Mouse (Mus musculus): ENCODE measurements around the gene Klhl8. TPM values are rescaled to one million over a fixed set of nuclear protein-coding genes. Genes with fewer than 3 reads are reported as not detected.

Gene Klhl8
- total and polyA plus RNA-seq, 3 experiments, result 5.6 to 6.2 TPM; not detected in 1

- DNase-seq (ENCODE audit: low read depth, low spot score), result no peak
These were observed 19.5 kb upstream of the Klhl8 start for GRCm38 (mm10) chr5:103930511-103930910.

DNA sequence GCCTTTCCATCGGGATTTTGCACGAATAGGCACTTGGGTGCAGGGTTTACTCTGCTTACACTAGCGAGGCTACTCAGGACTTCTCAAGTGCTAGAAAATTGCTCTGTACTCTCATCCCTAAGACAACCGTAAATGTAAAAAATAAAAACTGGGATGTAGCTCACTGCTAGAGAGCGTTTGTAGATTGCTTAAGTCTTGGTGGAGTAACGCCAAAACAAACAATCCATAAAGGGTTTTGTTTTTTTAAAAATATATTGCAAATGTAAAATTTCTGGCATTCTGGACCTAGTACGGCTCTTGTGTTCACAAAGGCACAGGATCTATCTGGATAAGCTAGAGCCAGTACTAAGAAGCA lies 17.1 kb upstream of the Klhl8 start:
- Histone ChIP-seq H3K9ac (ENCODE audit: control insufficient read depth, low read depth, low read length, poor library complexity, severe bottlenecking) (peak overlapping the region; percentile 73), H3K36me3 (ENCODE audit: control insufficient read depth in 1 of 2, insufficient read depth in 2 of 2, low read length in 2 of 2) (peaks cover 0 to 8% of the 10 kb centered on the region in 2 experiments; a peak in 2 of 4 replicates)
- TF ChIP-seq HCFC1 (IDR thresholded peaks at IDR 0.05; ENCODE audit: low read depth, low read length) (no peak), GABPA (IDR thresholded peaks at IDR 0.05; ENCODE audit: low read depth, low read length) (no peak), MEF2A (IDR thresholded peaks at IDR 0.05; ENCODE audit: extremely low read depth, insufficient replicate concordance, low read depth, low read length, poor library complexity, severe bottlenecking) (no peak), SIN3A (IDR thresholded peaks at IDR 0.05; ENCODE audit: low read length) (no peak), UBTF (IDR thresholded peaks at IDR 0.05; ENCODE audit: borderline replicate concordance, insufficient read depth, low read depth, low read length) (no peak), ZMIZ1 (IDR thresholded peaks at IDR 0.05; ENCODE audit: low read depth, low read length) (no peak), POLR2AphosphoS5 (IDR thresholded peaks at IDR 0.05; ENCODE audit: borderline replicate concordance, low read depth, low read length) (no peak), TCF12 (IDR thresholded peaks at IDR 0.05; ENCODE audit: low read depth, low read length) (no peak), POLR2A (IDR thresholded peaks at IDR 0.05; ENCODE audit: control insufficient read depth in 1 of 2, insufficient read depth in 1 of 2, low read depth in 1 of 2, low read length in 2 of 2, poor library complexity in 1 of 2) (no peak), KAT2A (conservative IDR thresholded peaks at IDR 0.05; ENCODE audit: low read depth, low read length) (no peak), ZNF384 (IDR thresholded peaks at IDR 0.05; ENCODE audit: low read depth, low read length) (no peak), GATA1 (IDR thresholded peaks at IDR 0.05; ENCODE audit: low read depth, low read length) (no peak)

More at GRCm38 (mm10) chr5:103930511-103930910, 19.5 kb upstream of the Klhl8 start:
- Histone ChIP-seq H3K36me3 (ENCODE audit: control insufficient read depth in 1 of 2, insufficient read depth in 2 of 2, low read length in 2 of 2) (peaks cover 0 to 8% of the 10 kb centered on the region in 2 experiments; a peak in 2 of 4 replicates), H3K27ac (ENCODE audit: control insufficient read depth, low read depth, low read length) (no peak overlapping the region), H3K79me2 (ENCODE audit: control insufficient read depth, insufficient read depth, low read length, poor library complexity) (no peaks in the 10 kb centered on the region), H3K9ac (ENCODE audit: control insufficient read depth, low read depth, low read length, poor library complexity, severe bottlenecking) (no peak overlapping the region), H3K27me3 (ENCODE audit: control insufficient read depth in 1 of 2, insufficient read depth in 2 of 2, low read length in 2 of 2) (no peaks in the 10 kb centered on the region), H3K4me3 (ENCODE audit: control insufficient read depth in 1 of 2, insufficient read depth in 1 of 2, low read depth in 2 of 2, low read length in 2 of 2) (no peak overlapping the region), H3K9me3 (replicated peaks; ENCODE audit: insufficient read depth, low read length) (no peaks in the 10 kb centered on the region), H3K4me1 (ENCODE audit: control insufficient read depth in 1 of 2, insufficient read depth in 2 of 2, low read length in 2 of 2) (peaks cover 0 to 5% of the 10 kb centered on the region in 2 experiments; a peak in 3 of 4 replicates)
- TF ChIP-seq UBTF (IDR thresholded peaks at IDR 0.05; ENCODE audit: borderline replicate concordance, insufficient read depth, low read depth, low read length), result no peak
- TF ChIP-seq POLR2AphosphoS2 (IDR thresholded peaks at IDR 0.05; ENCODE audit: low read length), result no peak
- no peak for TF ChIP-seq MYC (IDR thresholded peaks at IDR 0.05; ENCODE audit: low read depth, low read length)
- no peak for TF ChIP-seq SIN3A (IDR thresholded peaks at IDR 0.05; ENCODE audit: low read length)
- no peak for TF ChIP-seq TCF12 (IDR thresholded peaks at IDR 0.05; ENCODE audit: low read depth, low read length)
- TF ChIP-seq ZC3H11A (IDR thresholded peaks at IDR 0.05; ENCODE audit: low read depth, low read length), result no peak
- TF ChIP-seq HCFC1 (IDR thresholded peaks at IDR 0.05; ENCODE audit: low read depth, low read length), result no peak
- TF ChIP-seq TBP (IDR thresholded peaks at IDR 0.05; ENCODE audit: low read depth, low read length), result no peak
- TF ChIP-seq RAD21 (IDR thresholded peaks at IDR 0.05; ENCODE audit: low read depth, low read length), result no peak
- no peak for TF ChIP-seq MEF2A (IDR thresholded peaks at IDR 0.05; ENCODE audit: extremely low read depth, insufficient replicate concordance, low read depth, low read length, poor library complexity, severe bottlenecking)
- no peak for TF ChIP-seq NRF1 (IDR thresholded peaks at IDR 0.05; ENCODE audit: insufficient read depth, low read depth, low read length, poor library complexity, severe bottlenecking)
- TF ChIP-seq USF2 (IDR thresholded peaks at IDR 0.05; ENCODE audit: borderline replicate concordance in 1 of 2, insufficient read depth in 1 of 2, low read depth in 1 of 2, low read length in 2 of 2), result no peak
- no peak for TF ChIP-seq ZMIZ1 (IDR thresholded peaks at IDR 0.05; ENCODE audit: low read depth, low read length)
- no peak for TF ChIP-seq ZNF384 (IDR thresholded peaks at IDR 0.05; ENCODE audit: low read depth, low read length)
- no peak for TF ChIP-seq E2F4 (IDR thresholded peaks at IDR 0.05; ENCODE audit: borderline replicate concordance, low read depth, low read length)

More for the DNA sequence above, 17.1 kb upstream of the Klhl8 start:
- no peaks in the 10 kb centered on the region for H3K27me3 ChIP-seq (ENCODE audit: control insufficient read depth in 1 of 2, insufficient read depth in 2 of 2, low read length in 2 of 2)
- no peak overlapping the region for H3K27ac ChIP-seq (ENCODE audit: control insufficient read depth, low read depth, low read length)
- peaks cover 0 to 5% of the 10 kb centered on the region in 2 experiments; a peak in 3 of 4 replicates for H3K4me1 ChIP-seq (ENCODE audit: control insufficient read depth in 1 of 2, insufficient read depth in 2 of 2, low read length in 2 of 2)
- no peaks in the 10 kb centered on the region for H3K9me3 ChIP-seq (replicated peaks; ENCODE audit: insufficient read depth, low read length)
- H3K79me2 ChIP-seq (ENCODE audit: control insufficient read depth, insufficient read depth, low read length, poor library complexity), result no peaks in the 10 kb centered on the region
- H3K4me3 ChIP-seq (ENCODE audit: control insufficient read depth in 1 of 2, insufficient read depth in 1 of 2, low read depth in 2 of 2, low read length in 2 of 2), result peak overlapping the region; percentile 63 to 79; a peak in 2 of 4 replicates
- DNase-seq (ENCODE audit: low read depth, low spot score), result peak; percentile 13
